Mouse (Mus musculus) spleen, postnatal 4 days (tissue): ENCODE measurements around the gene 1700049E17Rik2.
A peak's percentile ranks its signal among the peaks of the same experiment; 100 is the strongest.
"Not testable (repeated sequence)": the region's sequence is repeated elsewhere in the genome, so short reads cannot be mapped to it uniquely, and the experiment has no call there.

Source experiments
- DNase-seq, 2 experiments: peaks; one replicate each; pipeline ENCODE4 v3.0.0; 2022; ENCODE audit warnings: low spot score in 2 of 2

Gene 1700049E17Rik2

DNA sequence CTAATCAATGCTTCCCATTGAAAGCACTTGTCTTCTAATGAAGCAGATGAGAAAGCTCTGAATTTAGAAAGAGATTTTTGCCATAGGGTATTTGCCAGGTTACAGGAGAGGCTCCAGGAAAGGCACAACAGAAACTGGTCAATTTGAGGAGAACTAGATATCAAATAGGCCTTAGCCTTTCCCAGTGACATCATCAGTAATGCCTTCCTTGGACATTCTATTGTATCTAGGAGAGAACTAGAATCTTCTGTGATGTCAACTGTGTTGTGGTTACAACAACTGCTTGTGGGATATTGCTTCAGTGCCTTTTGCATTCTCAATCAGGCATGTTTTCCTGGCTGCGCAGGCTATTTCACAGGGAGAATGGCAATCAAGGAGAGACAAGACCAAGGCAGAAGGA lies at the start of gene 1700049E17Rik2:
TSS of gene 1700049E17Rik2 (plus strand) at position 301 of the 400 bp plus-strand sequence.
- DNase-seq: not testable (repeated sequence)

DNA sequence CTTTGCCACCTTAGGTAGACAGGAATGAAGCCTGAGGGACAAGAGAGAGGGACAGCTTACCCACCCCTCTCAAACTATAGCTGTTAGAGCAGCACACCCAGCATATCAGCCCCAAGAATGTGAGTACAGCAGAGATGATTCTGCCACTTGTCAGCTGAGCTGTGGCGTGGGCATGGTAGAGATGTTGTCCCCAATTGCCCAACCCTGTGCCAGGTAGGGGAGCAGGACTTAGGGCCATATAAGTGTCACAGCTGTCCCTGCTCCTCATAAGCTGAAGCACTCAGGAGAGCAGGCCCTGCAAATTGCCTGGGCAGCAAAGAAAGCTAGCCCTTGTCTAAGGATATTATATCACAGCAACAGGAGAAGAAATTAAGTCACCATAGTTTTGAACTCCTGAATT lies 48.3 kb upstream of the 1700049E17Rik2 start:
- peak in 1 of 2 experiments; percentile 50 for DNase-seq

DNA sequence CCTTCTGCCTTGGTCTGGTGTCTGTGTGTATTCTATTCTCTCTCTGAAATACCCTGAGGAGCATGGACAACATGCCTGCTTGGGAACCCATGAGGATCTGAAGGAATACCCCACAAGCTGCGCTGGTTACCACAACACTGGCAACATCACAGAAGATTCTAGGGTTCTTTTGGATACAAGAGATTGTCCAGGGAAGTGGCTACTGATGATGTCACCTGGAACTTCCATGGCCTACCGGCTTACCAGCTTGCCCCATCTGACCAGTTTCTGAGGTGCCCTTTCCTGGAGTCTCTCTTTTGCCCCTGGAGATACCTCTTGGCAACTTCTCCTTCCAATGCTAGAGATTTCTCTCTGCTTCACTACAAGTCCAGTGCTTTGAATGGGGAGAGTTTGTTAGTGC lies 17.5 kb upstream of the 1700049E17Rik2 start, which contains the start of gene Gm7970:
TSS of gene Gm7970 (minus strand) at position 101 of the 400 bp plus-strand sequence.
- DNase-seq: not testable (repeated sequence)

DNA sequence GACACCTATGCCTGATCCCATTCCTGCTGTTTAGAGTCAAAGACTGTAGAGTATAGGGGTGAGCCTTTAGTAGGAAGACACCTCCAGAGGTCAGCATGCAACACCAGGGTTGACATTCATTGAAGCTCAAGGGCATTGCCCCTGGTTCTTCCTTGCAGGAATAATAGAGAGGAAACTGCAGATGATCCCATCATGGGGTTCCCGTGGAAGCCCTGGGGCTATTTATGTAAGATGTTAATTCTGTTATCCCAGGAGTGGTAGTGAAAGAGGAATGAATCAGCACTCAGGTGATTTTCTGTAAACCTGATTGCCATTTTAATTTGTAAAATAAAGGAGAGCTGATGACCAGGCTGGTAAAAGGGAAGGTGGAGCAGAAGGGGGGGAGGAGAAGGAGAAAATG lies 13.3 kb downstream of the 1700049E17Rik2 start:
- DNase-seq: not testable (repeated sequence)

DNA sequence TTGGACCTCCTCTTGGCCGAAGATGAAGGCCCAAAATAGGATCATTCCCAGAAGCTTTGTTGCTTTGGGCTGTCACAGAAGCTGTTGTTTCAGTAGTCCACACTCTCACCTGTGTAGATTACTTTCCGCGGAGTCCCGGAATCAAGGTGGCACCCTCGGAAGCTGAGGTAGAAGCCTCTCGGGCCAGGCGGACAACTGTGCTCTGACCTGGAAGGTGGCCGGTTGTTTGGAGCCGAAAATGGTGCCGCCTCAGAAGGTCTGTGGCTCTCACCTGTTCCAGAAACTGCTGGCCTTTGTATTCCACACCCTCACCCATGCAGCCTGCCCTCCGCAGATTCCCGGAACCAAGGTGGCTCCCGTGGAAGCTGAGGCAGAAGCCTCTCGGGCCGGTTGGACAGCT lies 27.9 kb downstream of the 1700049E17Rik2 start:
- peak in 1 of 2 experiments; percentile 60 for DNase-seq

DNA sequence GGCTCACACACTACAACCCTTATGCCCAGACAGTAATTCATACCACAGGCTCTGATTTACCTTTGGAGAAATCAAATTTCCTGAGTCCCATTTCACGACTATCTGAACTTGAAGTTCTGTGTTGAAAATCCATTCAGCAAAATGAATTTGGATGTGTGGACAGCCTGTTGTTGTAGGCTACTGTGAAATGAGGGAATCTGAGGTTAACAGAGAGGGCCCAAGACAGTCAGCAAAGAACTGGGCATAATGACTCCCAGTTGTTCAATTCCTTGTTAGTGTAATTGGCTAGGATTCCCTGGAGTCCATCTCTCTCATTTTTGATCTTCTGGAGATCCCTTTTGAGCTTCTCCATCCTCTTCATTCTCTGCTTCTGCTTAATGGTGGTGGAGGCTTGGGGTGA lies 37.7 kb downstream of the 1700049E17Rik2 start:
- peak in 1 of 2 experiments; percentile 64 for DNase-seq

DNA sequence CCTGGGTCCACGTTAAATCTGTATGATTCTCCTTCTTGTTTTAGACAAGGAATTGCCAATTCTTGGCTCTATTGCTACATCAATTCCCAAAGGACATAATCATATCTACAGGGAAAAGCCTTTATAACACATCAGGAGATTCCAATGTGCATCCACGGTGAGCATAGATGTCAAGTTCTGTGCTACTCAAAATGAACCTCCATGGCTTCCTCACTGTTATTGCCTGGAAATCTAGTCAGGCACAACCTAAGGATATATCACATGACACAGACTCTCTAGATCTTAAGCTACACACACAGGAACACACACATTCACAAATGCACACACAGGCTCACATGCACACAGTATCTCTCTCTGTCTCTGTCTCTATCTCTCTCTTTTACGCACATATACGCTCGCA lies 49.5 kb downstream of the 1700049E17Rik2 start:
- DNase-seq: peak in 1 of 2 experiments; percentile 45

DNA sequence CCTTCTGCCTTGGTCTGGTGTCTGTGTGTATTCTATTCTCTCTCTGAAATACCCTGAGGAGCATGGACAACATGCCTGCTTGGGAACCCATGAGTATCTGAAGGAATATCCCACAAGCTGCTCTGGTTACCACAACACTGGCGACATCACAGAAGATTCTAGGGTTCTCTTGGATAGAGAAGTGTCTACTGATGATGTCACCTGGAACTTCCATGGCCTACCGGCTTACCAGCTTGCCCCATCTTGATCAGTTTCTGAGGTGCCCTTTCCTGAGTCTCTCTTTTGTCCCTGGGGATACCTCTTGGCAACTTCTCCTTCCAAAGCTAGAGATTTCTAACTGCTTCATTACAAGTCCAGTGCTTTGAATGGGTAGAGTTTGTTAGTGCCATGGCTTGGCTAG lies 51.5 kb downstream of the 1700049E17Rik2 start, which contains the start of gene Gm3072:
TSS of gene Gm3072 (minus strand) at position 101 of the 400 bp plus-strand sequence.
- DNase-seq: not testable (repeated sequence)

DNA sequence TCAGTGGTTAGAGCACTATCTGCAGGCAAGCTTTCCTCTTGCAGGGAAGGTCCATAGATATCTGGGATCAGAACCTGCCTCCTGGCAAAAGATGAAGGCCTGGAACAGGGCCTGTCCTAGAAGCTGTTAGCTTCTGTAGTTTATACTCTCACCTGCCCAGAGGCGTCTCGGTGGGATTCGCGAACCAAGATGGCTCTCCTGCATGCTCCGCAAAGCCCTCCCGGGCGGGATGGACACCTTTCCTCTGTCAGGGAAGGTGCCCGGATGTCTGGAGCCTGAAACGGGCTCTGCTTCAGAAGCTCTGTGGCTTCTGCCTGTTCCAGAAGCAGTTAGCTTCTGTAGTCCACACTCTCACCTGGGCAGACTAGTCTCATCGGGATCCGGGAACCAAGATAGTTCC lies 57.1 kb downstream of the 1700049E17Rik2 start:
- DNase-seq: peak; percentile 18 to 67
